Mouse (Mus musculus) E14TG2a.4 (cell line): Measurements from ENCODE around the gene Colq.

Source experiments
- H3K27me3 ChIP-seq: 2 replicates; pipeline ENCODE4 v1.6.1; 2014; ENCODE audit warnings: low read length, control low read depth; ENCODE audit not compliant: insufficient read depth
- H3K36me3 ChIP-seq: 2 replicates; pipeline ENCODE4 v1.6.1; 2014; ENCODE audit warnings: low read length, control low read depth; ENCODE audit not compliant: insufficient read depth
- H3K4me1 ChIP-seq: replicated peaks from 2 replicates; pipeline ENCODE4 v1.6.1; 2014; ENCODE audit warnings: low read depth, low read length, control low read depth
- H3K4me3 ChIP-seq: replicated peaks from 2 replicates; pipeline ENCODE4 v1.5.1; 2014; ENCODE audit warnings: mild to moderate bottlenecking, low read length
- H3K9me3 ChIP-seq: 2 replicates; pipeline ENCODE4 v1.6.1; 2014; ENCODE audit warnings: low read length, control low read depth
- CTCF ChIP-seq: conservative IDR thresholded peaks from 2 replicates; pipeline ENCODE4 v1.5.1; 2014; ENCODE audit warnings: low read length
- NANOG ChIP-seq: IDR thresholded peaks from 2 replicates; pipeline ENCODE4 v1.6.1; 2014; ENCODE audit warnings: borderline replicate concordance, low read length, mixed read lengths
- POU5F1 ChIP-seq: IDR thresholded peaks from 2 replicates; pipeline ENCODE4 v1.6.1; 2014; ENCODE audit warnings: low read length, borderline replicate concordance

Colq gene

GRCm38 (mm10) chr14:31521318-31521717 is 69.8 kb downstream of the Colq start:
- Histone ChIP-seq H3K4me1 (peaks cover 29% of the 10 kb centered on the region), H3K9me3 (no peaks in the 10 kb centered on the region), H3K27me3 (peaks cover 2% of the 10 kb centered on the region; the same call in 1 of the 2 replicates), H3K36me3 (no peaks in the 10 kb centered on the region), H3K4me3 (no peak overlapping the region)
- no peak for TF ChIP-seq NANOG
- 0 out of 2 replicates have a peak, but pooled peaks have one; percentile 4 for TF ChIP-seq CTCF

GRCm38 (mm10) chr14:31519165-31519564 is 72.0 kb downstream of the Colq start:
- TF ChIP-seq POU5F1 = no peak
- Histone ChIP-seq H3K9me3 (peaks cover 3% of the 10 kb centered on the region; the same call in 1 of the 2 replicates), H3K27me3 (peaks cover 2% of the 10 kb centered on the region; the same call in 1 of the 2 replicates)

GRCm38 (mm10) chr14:31515895-31516294 is 75.2 kb downstream of the Colq start:
- Histone ChIP-seq H3K36me3 (peaks cover 2% of the 10 kb centered on the region), H3K4me3 (no peak overlapping the region), H3K9me3 (peaks cover 6% of the 10 kb centered on the region; the same call in 1 of the 2 replicates), H3K4me1 (peaks cover 24% of the 10 kb centered on the region), H3K27me3 (no peaks in the 10 kb centered on the region)
- TF ChIP-seq NANOG (no peak), POU5F1 (no peak), CTCF (no peak)

More at GRCm38 (mm10) chr14:31519165-31519564, 72.0 kb downstream of the Colq start:
- Histone ChIP-seq H3K4me1 (peaks cover 29% of the 10 kb centered on the region), H3K36me3 (no peaks in the 10 kb centered on the region), H3K4me3 (no peak overlapping the region)

- no peaks in the 10 kb centered on the region for H3K27me3 ChIP-seq
- no peak overlapping the region for H3K4me3 ChIP-seq
- H3K4me1 ChIP-seq = no peaks in the 10 kb centered on the region
- TF ChIP-seq POU5F1 (no peak), NANOG (no peak)
- H3K36me3 ChIP-seq = peaks cover 54% of the 10 kb centered on the region
- peaks cover 6% of the 10 kb centered on the region; the same call in 1 of the 2 replicates for H3K9me3 ChIP-seq
These were observed 80.8 kb downstream of the Colq start for GRCm38 (mm10) chr14:31510322-31510721.

GRCm38 (mm10) chr14:31509911-31510310 is 81.2 kb downstream of the Colq start:
- H3K27me3 ChIP-seq = no peaks in the 10 kb centered on the region
- TF ChIP-seq CTCF = no peak
- no peak for TF ChIP-seq NANOG
- no peak for TF ChIP-seq POU5F1
- peaks cover 6% of the 10 kb centered on the region; the same call in 1 of the 2 replicates for H3K9me3 ChIP-seq

GRCm38 (mm10) chr14:31506456-31506855 is 84.7 kb downstream of the Colq start:
- no peak overlapping the region for H3K4me3 ChIP-seq
- no peaks in the 10 kb centered on the region for H3K27me3 ChIP-seq
- peaks cover 4% of the 10 kb centered on the region for H3K4me1 ChIP-seq
- H3K36me3 ChIP-seq = peaks cover 93% of the 10 kb centered on the region
- no peaks in the 10 kb centered on the region for H3K9me3 ChIP-seq
- TF ChIP-seq NANOG (no peak), CTCF (no peak), POU5F1 (no peak)

More at GRCm38 (mm10) chr14:31509911-31510310, 81.2 kb downstream of the Colq start:
- H3K4me3 ChIP-seq = no peak overlapping the region
- H3K4me1 ChIP-seq = no peaks in the 10 kb centered on the region
- H3K36me3 ChIP-seq = peaks cover 58% of the 10 kb centered on the region

- Histone ChIP-seq H3K9me3 (no peaks in the 10 kb centered on the region), H3K27me3 (no peaks in the 10 kb centered on the region)
These were observed 87.7 kb downstream of the Colq start for GRCm38 (mm10) chr14:31503406-31503805.

GRCm38 (mm10) chr14:31499526-31499925 is 91.6 kb downstream of the Colq start:
- Histone ChIP-seq H3K27me3 (no peaks in the 10 kb centered on the region), H3K4me1 (peaks cover 54% of the 10 kb centered on the region), H3K36me3 (peaks cover 78% of the 10 kb centered on the region), H3K9me3 (no peaks in the 10 kb centered on the region), H3K4me3 (peak overlapping the region; percentile 3; the same call in 1 of the 2 replicates)
- TF ChIP-seq POU5F1 (no peak), NANOG (no peak; the same call in 1 of the 2 replicates), CTCF (no peak)

More at GRCm38 (mm10) chr14:31503406-31503805, 87.7 kb downstream of the Colq start:
- no peak overlapping the region for H3K4me3 ChIP-seq
- H3K4me1 ChIP-seq = peaks cover 27% of the 10 kb centered on the region
- TF ChIP-seq CTCF (no peak), NANOG (no peak), POU5F1 (no peak)
- H3K36me3 ChIP-seq = peaks cover 99% of the 10 kb centered on the region

GRCm38 (mm10) chr14:31496241-31496646 is 94.9 kb downstream of the Colq start:
- H3K36me3 ChIP-seq = peaks cover 69% of the 10 kb centered on the region
- peak overlapping the region; percentile 96 for H3K4me3 ChIP-seq
- H3K27me3 ChIP-seq = no peaks in the 10 kb centered on the region
- TF ChIP-seq NANOG = no peak
- no peak for TF ChIP-seq CTCF
- TF ChIP-seq POU5F1 = no peak
- no peaks in the 10 kb centered on the region for H3K9me3 ChIP-seq
- peaks cover 68% of the 10 kb centered on the region for H3K4me1 ChIP-seq
